Mouse (Mus musculus): Measurements from ENCODE around the gene Sh3bgr.

GRCm38 (mm10) chr16:96271736-96272135, 71.5 kb downstream of the Sh3bgr start:
- TF ChIP-seq CTCF (IDR thresholded peaks at IDR 0.05; ENCODE audit: insufficient read depth, low read length) (no peak), POLR2A (IDR thresholded peaks at IDR 0.05; ENCODE audit: borderline replicate concordance, extremely low read depth, low read depth, low read length) (no peak)
